Mouse (Mus musculus): Measurements from ENCODE around the gene Gyg. TPM values are rescaled to one million over a fixed set of nuclear protein-coding genes. Genes with fewer than 3 reads are reported as not detected.

The Gyg gene
- polyA plus RNA-seq, 1 experiment from 2014 or later: 34.6 TPM

- H3K9ac ChIP-seq (replicated peaks; ENCODE audit: low read depth, low read length): no peak overlapping the region
- no peak overlapping the region for H3K4me2 ChIP-seq (ENCODE audit: low read length)
- H3K9me3 ChIP-seq (ENCODE audit: control insufficient read depth, low read length): no peaks in the 10 kb centered on the region
- H3K27me3 ChIP-seq (replicated peaks; ENCODE audit: control insufficient read depth, insufficient read depth, low read length): no peaks in the 10 kb centered on the region
- H3K36me3 ChIP-seq (ENCODE audit: control insufficient read depth, insufficient read depth): peaks cover 5% of the 10 kb centered on the region; the same call in 1 of the 2 replicates
- no peaks in the 10 kb centered on the region for H3K4me1 ChIP-seq (replicated peaks; ENCODE audit: control insufficient read depth, insufficient read depth, low read length)
- H3K4me3 ChIP-seq (replicated peaks; ENCODE audit: low read length): no peak overlapping the region
- H3K27ac ChIP-seq (ENCODE audit: low read length): no peak overlapping the region
- WGBS: 88% methylated on average over 11 of the region's 11 CpGs
- ATAC-seq: no peak
Observed at GRCm38 (mm10) chr3:20076145-20077053, 78.7 kb downstream of the Gyg start.

Other genes starting within 250 kb of the Gyg start
- gene Cp, start 198.3 kb downstream of the Gyg start, polyA plus RNA-seq (2015; fragmentation: Nextera tagmentation; extraction: Ambion mirVana): 4.1 and 6.4 TPM in 2 replicates
- 14.4 and 15.1 TPM in 2 replicates for gene Hps3, start 120.0 kb downstream of the Gyg start, polyA plus RNA-seq (2015; fragmentation: Nextera tagmentation; extraction: Ambion mirVana)
- gene Hltf, start 97.5 kb downstream of the Gyg start, polyA plus RNA-seq (2015; fragmentation: Nextera tagmentation; extraction: Ambion mirVana): 22.3 and 24.6 TPM in 2 replicates
- 0.28 and 0.71 TPM in 2 replicates for gene Cpa3, start 86.9 kb upstream of the Gyg start, polyA plus RNA-seq (2015; fragmentation: Nextera tagmentation; extraction: Ambion mirVana)
- gene Cpb1, start 120.4 kb upstream of the Gyg start, polyA plus RNA-seq (2015; fragmentation: Nextera tagmentation; extraction: Ambion mirVana): 0.29 and 0.30 TPM in 2 replicates
- gene Agtr1b, start 211.9 kb upstream of the Gyg start, polyA plus RNA-seq (2015; fragmentation: Nextera tagmentation; extraction: Ambion mirVana): 0.24 TPM in 1 of 2 replicates, not detected in the other